Mouse (Mus musculus): ENCODE data around the gene C2cd5. TPM values are rescaled to one million over a fixed set of nuclear protein-coding genes. Genes with fewer than 3 reads are reported as not detected.
A peak's percentile ranks its signal among the peaks of the same experiment; 100 is the strongest.
"Not testable (repeated sequence)": the region's sequence is repeated elsewhere in the genome, so short reads cannot be mapped to it uniquely, and the experiment has no call there.

The C2cd5 gene
- polyA plus RNA-seq, 1 experiment from 2014 or later, result 39.0 TPM

GRCm38 (mm10) chr6:143023691-143024090 lies 76.2 kb downstream of the C2cd5 start:
- no peaks in the 10 kb centered on the region for H3K4me1 ChIP-seq (ENCODE audit: control insufficient read depth, insufficient read depth, low read depth, low read length)
- no peaks in the 10 kb centered on the region for H3K27me3 ChIP-seq (replicated peaks; ENCODE audit: control insufficient read depth, insufficient read depth, low read length)
- ATAC-seq, result no peak
- no peaks in the 10 kb centered on the region for H3K9me3 ChIP-seq (ENCODE audit: control insufficient read depth, low read length)
- H3K36me3 ChIP-seq (ENCODE audit: control insufficient read depth, insufficient read depth, low read length), result peaks cover 11% of the 10 kb centered on the region
- 96% methylated on average over 6 of the region's 6 CpGs for WGBS
- H3K4me3 ChIP-seq (ENCODE audit: low read length), result no peak overlapping the region
- no peak overlapping the region for H3K9ac ChIP-seq (ENCODE audit: low read depth, low read length)
- no peak overlapping the region for H3K27ac ChIP-seq (ENCODE audit: low read depth, low read length)
- no peak overlapping the region for H3K4me2 ChIP-seq (ENCODE audit: low read length)

- H3K9me3 ChIP-seq (ENCODE audit: control insufficient read depth, low read length), result no peaks in the 10 kb centered on the region
- no peak overlapping the region for H3K4me3 ChIP-seq (ENCODE audit: low read length)
- H3K4me1 ChIP-seq (ENCODE audit: control insufficient read depth, insufficient read depth, low read depth, low read length), result no peaks in the 10 kb centered on the region
- no peak for ATAC-seq
- H3K27ac ChIP-seq (ENCODE audit: low read depth, low read length), result no peak overlapping the region
- H3K27me3 ChIP-seq (replicated peaks; ENCODE audit: control insufficient read depth, insufficient read depth, low read length), result no peaks in the 10 kb centered on the region
- H3K4me2 ChIP-seq (ENCODE audit: low read length), result no peak overlapping the region
- peaks cover 8% of the 10 kb centered on the region for H3K36me3 ChIP-seq (ENCODE audit: control insufficient read depth, insufficient read depth, low read length)
- no peak overlapping the region for H3K9ac ChIP-seq (ENCODE audit: low read depth, low read length)
- WGBS, result 93% methylated on average over 8 of the region's 8 CpGs
These were observed 78.2 kb downstream of the C2cd5 start for GRCm38 (mm10) chr6:143021756-143022155.

- Histone ChIP-seq H3K36me3 (ENCODE audit: control insufficient read depth, insufficient read depth, low read length) (peaks cover 12% of the 10 kb centered on the region), H3K27ac (ENCODE audit: low read depth, low read length) (no peak overlapping the region), H3K9me3 (ENCODE audit: control insufficient read depth, low read length) (no peaks in the 10 kb centered on the region), H3K27me3 (replicated peaks; ENCODE audit: control insufficient read depth, insufficient read depth, low read length) (no peaks in the 10 kb centered on the region), H3K4me2 (ENCODE audit: low read length) (no peak overlapping the region), H3K9ac (ENCODE audit: low read depth, low read length) (no peak overlapping the region), H3K4me3 (ENCODE audit: low read length) (no peak overlapping the region), H3K4me1 (ENCODE audit: control insufficient read depth, insufficient read depth, low read depth, low read length) (no peaks in the 10 kb centered on the region)
- no peak for ATAC-seq
- WGBS, result 73% methylated on average over 5 of the region's 5 CpGs
These were observed 79.3 kb downstream of the C2cd5 start for GRCm38 (mm10) chr6:143020647-143021046.

- Histone ChIP-seq H3K9me3 (ENCODE audit: control insufficient read depth, low read length) (no peaks in the 10 kb centered on the region), H3K27me3 (replicated peaks; ENCODE audit: control insufficient read depth, insufficient read depth, low read length) (no peaks in the 10 kb centered on the region), H3K4me1 (ENCODE audit: control insufficient read depth, insufficient read depth, low read depth, low read length) (no peaks in the 10 kb centered on the region), H3K4me2 (ENCODE audit: low read length) (no peak overlapping the region), H3K36me3 (ENCODE audit: control insufficient read depth, insufficient read depth, low read length) (peaks cover 12% of the 10 kb centered on the region), H3K4me3 (ENCODE audit: low read length) (no peak overlapping the region), H3K27ac (ENCODE audit: low read depth, low read length) (no peak overlapping the region), H3K9ac (ENCODE audit: low read depth, low read length) (no peak overlapping the region)
- 95% methylated on average over 4 of the region's 4 CpGs for WGBS
- ATAC-seq, result no peak
These were observed 79.8 kb downstream of the C2cd5 start for GRCm38 (mm10) chr6:143020146-143020545.

- no peak for ATAC-seq
- 93% methylated on average over 13 of the region's 15 CpGs for WGBS
- Histone ChIP-seq H3K4me1 (ENCODE audit: control insufficient read depth, insufficient read depth, low read depth, low read length) (no peaks in the 10 kb centered on the region), H3K27me3 (replicated peaks; ENCODE audit: control insufficient read depth, insufficient read depth, low read length) (no peaks in the 10 kb centered on the region), H3K9ac (ENCODE audit: low read depth, low read length) (no peak overlapping the region), H3K4me3 (ENCODE audit: low read length) (no peak overlapping the region), H3K4me2 (ENCODE audit: low read length) (no peak overlapping the region), H3K9me3 (ENCODE audit: control insufficient read depth, low read length) (no peaks in the 10 kb centered on the region), H3K36me3 (ENCODE audit: control insufficient read depth, insufficient read depth, low read length) (peaks cover 26% of the 10 kb centered on the region), H3K27ac (ENCODE audit: low read depth, low read length) (no peak overlapping the region)
These were observed 87.3 kb downstream of the C2cd5 start for GRCm38 (mm10) chr6:143012513-143013215.

GRCm38 (mm10) chr6:143008865-143009264 lies 91.1 kb downstream of the C2cd5 start:
- H3K4me3 ChIP-seq (ENCODE audit: low read length), result no peak overlapping the region
- H3K9me3 ChIP-seq (ENCODE audit: control insufficient read depth, low read length), result 0 out of 2 replicates have a peak, but pooled peaks cover 2% of the 10 kb centered on the region
- WGBS, result 86% methylated on average over 5 of the region's 5 CpGs
- H3K9ac ChIP-seq (ENCODE audit: low read depth, low read length), result no peak overlapping the region
- H3K27me3 ChIP-seq (replicated peaks; ENCODE audit: control insufficient read depth, insufficient read depth, low read length), result no peaks in the 10 kb centered on the region
- no peak overlapping the region for H3K4me2 ChIP-seq (ENCODE audit: low read length)
- H3K4me1 ChIP-seq (ENCODE audit: control insufficient read depth, insufficient read depth, low read depth, low read length), result no peaks in the 10 kb centered on the region
- no peak for ATAC-seq
- no peak overlapping the region for H3K27ac ChIP-seq (ENCODE audit: low read depth, low read length)
- peaks cover 17% of the 10 kb centered on the region for H3K36me3 ChIP-seq (ENCODE audit: control insufficient read depth, insufficient read depth, low read length)

- H3K9ac ChIP-seq (ENCODE audit: low read depth, low read length); H3K27ac ChIP-seq (ENCODE audit: low read depth, low read length); H3K36me3 ChIP-seq (ENCODE audit: control insufficient read depth, insufficient read depth, low read length); H3K4me3 ChIP-seq (ENCODE audit: low read length); ATAC-seq; H3K27me3 ChIP-seq (replicated peaks; ENCODE audit: control insufficient read depth, insufficient read depth, low read length); H3K9me3 ChIP-seq (ENCODE audit: control insufficient read depth, low read length); H3K4me2 ChIP-seq (ENCODE audit: low read length); H3K4me1 ChIP-seq (ENCODE audit: control insufficient read depth, insufficient read depth, low read depth, low read length): not testable (repeated sequence)
- 91% methylated on average over 9 of the region's 9 CpGs for WGBS
These were observed 94.7 kb downstream of the C2cd5 start for GRCm38 (mm10) chr6:143005209-143005608.

- H3K4me3 ChIP-seq (ENCODE audit: low read length), result no peak overlapping the region
- 80% methylated on average over 9 of the region's 9 CpGs for whole genome bisulfite sequencing
- H3K36me3 ChIP-seq (ENCODE audit: control insufficient read depth, insufficient read depth, low read length), result 0 out of 2 replicates have a peak, but pooled peaks cover 1% of the 10 kb centered on the region
- H3K27me3 ChIP-seq (replicated peaks; ENCODE audit: control insufficient read depth, insufficient read depth, low read length), result no peaks in the 10 kb centered on the region
- H3K27ac ChIP-seq (ENCODE audit: low read depth, low read length), result no peak overlapping the region
- H3K4me2 ChIP-seq (ENCODE audit: low read length), result no peak overlapping the region
- no peaks in the 10 kb centered on the region for H3K4me1 ChIP-seq (ENCODE audit: control insufficient read depth, insufficient read depth, low read depth, low read length)
- 0 out of 2 replicates have a peak, but pooled peaks cover 2% of the 10 kb centered on the region for H3K9me3 ChIP-seq (ENCODE audit: control insufficient read depth, low read length)
- H3K9ac ChIP-seq (ENCODE audit: low read depth, low read length), result no peak overlapping the region
- no peak for ATAC-seq
These were observed 95.1 kb downstream of the C2cd5 start for GRCm38 (mm10) chr6:143004801-143005200.

GRCm38 (mm10) chr6:142998221-142998999 lies 101.5 kb downstream of the C2cd5 start:
- peak; percentile 60; the same call in 1 of the 2 replicates for ATAC-seq
- Histone ChIP-seq H3K4me2 (ENCODE audit: low read length) (no peak overlapping the region), H3K27ac (ENCODE audit: low read depth, low read length) (no peak overlapping the region), H3K4me3 (ENCODE audit: low read length) (no peak overlapping the region), H3K9ac (ENCODE audit: low read depth, low read length) (no peak overlapping the region), H3K9me3 (ENCODE audit: control insufficient read depth, low read length) (no peaks in the 10 kb centered on the region), H3K4me1 (ENCODE audit: control insufficient read depth, insufficient read depth, low read depth, low read length) (no peaks in the 10 kb centered on the region; the same call in 1 of the 2 replicates), H3K36me3 (ENCODE audit: control insufficient read depth, insufficient read depth, low read length) (no peaks in the 10 kb centered on the region), H3K27me3 (replicated peaks; ENCODE audit: control insufficient read depth, insufficient read depth, low read length) (no peaks in the 10 kb centered on the region)
- WGBS, result 67% methylated on average over 12 of the region's 12 CpGs
